Mouse (Mus musculus): Measurements from ENCODE around the gene Rab3b. TPM values are rescaled to one million over a fixed set of nuclear protein-coding genes. Genes with fewer than 3 reads are reported as not detected.

The Rab3b gene
- total and polyA plus RNA-seq, 3 experiments = 0.11 TPM; not detected in 2

- H3K27me3 ChIP-seq (ENCODE audit: control insufficient read depth in 1 of 2, insufficient read depth in 2 of 2, low read length in 2 of 2) = peaks cover 13 to 14% of the 10 kb centered on the region in 2 experiments
- H3K36me3 ChIP-seq (ENCODE audit: control insufficient read depth in 1 of 2, insufficient read depth in 2 of 2, low read length in 2 of 2) = no peaks in the 10 kb centered on the region
- H3K79me2 ChIP-seq (ENCODE audit: control insufficient read depth, insufficient read depth, low read length, poor library complexity) = no peaks in the 10 kb centered on the region
- no peak overlapping the region for H3K9ac ChIP-seq (ENCODE audit: control insufficient read depth, low read depth, low read length, poor library complexity, severe bottlenecking)
- DNase-seq (ENCODE audit: low read depth, low spot score) = no peak
- no peaks in the 10 kb centered on the region for H3K4me1 ChIP-seq (ENCODE audit: control insufficient read depth in 1 of 2, insufficient read depth in 2 of 2, low read length in 2 of 2)
- H3K4me3 ChIP-seq (ENCODE audit: control insufficient read depth in 1 of 2, insufficient read depth in 1 of 2, low read depth in 2 of 2, low read length in 2 of 2) = no peak overlapping the region
- no peaks in the 10 kb centered on the region for H3K9me3 ChIP-seq (replicated peaks; ENCODE audit: insufficient read depth, low read length)
- no peak overlapping the region for H3K27ac ChIP-seq (ENCODE audit: control insufficient read depth, low read depth, low read length)
- no peak for TF ChIP-seq POLR2A (IDR thresholded peaks at IDR 0.05; ENCODE audit: control insufficient read depth in 1 of 2, insufficient read depth in 1 of 2, low read depth in 1 of 2, low read length in 2 of 2, poor library complexity in 1 of 2)
- TF ChIP-seq MAFK (IDR thresholded peaks at IDR 0.05; ENCODE audit: borderline replicate concordance, low read depth, low read length) = no peak
- TF ChIP-seq GABPA (IDR thresholded peaks at IDR 0.05; ENCODE audit: low read depth, low read length) = no peak
- TF ChIP-seq RCOR1 (IDR thresholded peaks at IDR 0.05; ENCODE audit: low read depth, low read length) = no peak
Measured at GRCm38 (mm10) chr4:108904076-108904475, 25.2 kb downstream of the Rab3b start.

GRCm38 (mm10) chr4:108904790-108905189 is 25.9 kb downstream of the Rab3b start:
- H3K27me3 ChIP-seq (ENCODE audit: control insufficient read depth in 1 of 2, insufficient read depth in 2 of 2, low read length in 2 of 2) = peaks cover 13 to 14% of the 10 kb centered on the region in 2 experiments
- no peak overlapping the region for H3K4me3 ChIP-seq (ENCODE audit: control insufficient read depth in 1 of 2, insufficient read depth in 1 of 2, low read depth in 2 of 2, low read length in 2 of 2)
- H3K9me3 ChIP-seq (replicated peaks; ENCODE audit: insufficient read depth, low read length) = no peaks in the 10 kb centered on the region
- H3K36me3 ChIP-seq (ENCODE audit: control insufficient read depth in 1 of 2, insufficient read depth in 2 of 2, low read length in 2 of 2) = no peaks in the 10 kb centered on the region
- no peak overlapping the region for H3K9ac ChIP-seq (ENCODE audit: control insufficient read depth, low read depth, low read length, poor library complexity, severe bottlenecking)
- no peak overlapping the region for H3K27ac ChIP-seq (ENCODE audit: control insufficient read depth, low read depth, low read length)
- H3K4me1 ChIP-seq (ENCODE audit: control insufficient read depth in 1 of 2, insufficient read depth in 2 of 2, low read length in 2 of 2) = no peaks in the 10 kb centered on the region
- TF ChIP-seq CHD2 (IDR thresholded peaks at IDR 0.05; ENCODE audit: low read length) (no peak), USF1 (IDR thresholded peaks at IDR 0.05; ENCODE audit: low read depth, low read length) (peak; percentile 47; the same call in 1 of the 2 replicates)
- H3K79me2 ChIP-seq (ENCODE audit: control insufficient read depth, insufficient read depth, low read length, poor library complexity) = no peaks in the 10 kb centered on the region
- DNase-seq (ENCODE audit: low read depth, low spot score) = no peak

- H3K27me3 ChIP-seq (ENCODE audit: control insufficient read depth in 1 of 2, insufficient read depth in 2 of 2, low read length in 2 of 2) = peaks cover 14 to 16% of the 10 kb centered on the region in 2 experiments
- H3K36me3 ChIP-seq (ENCODE audit: control insufficient read depth in 1 of 2, insufficient read depth in 2 of 2, low read length in 2 of 2) = no peaks in the 10 kb centered on the region
- no peak for DNase-seq (ENCODE audit: low read depth, low spot score)
- TF ChIP-seq ELF1 (IDR thresholded peaks at IDR 0.05; ENCODE audit: low read depth, low read length) = no peak
- TF ChIP-seq TBP (IDR thresholded peaks at IDR 0.05; ENCODE audit: low read depth, low read length) = no peak
- no peak for TF ChIP-seq MYB (IDR thresholded peaks at IDR 0.05; ENCODE audit: low read depth, low read length)
- TF ChIP-seq UBTF (IDR thresholded peaks at IDR 0.05; ENCODE audit: borderline replicate concordance, insufficient read depth, low read depth, low read length) = no peak
- no peak for TF ChIP-seq MAFK (IDR thresholded peaks at IDR 0.05; ENCODE audit: borderline replicate concordance, low read depth, low read length)
- TF ChIP-seq POLR2AphosphoS5 (IDR thresholded peaks at IDR 0.05; ENCODE audit: borderline replicate concordance, low read depth, low read length) = no peak
- no peak for TF ChIP-seq HCFC1 (IDR thresholded peaks at IDR 0.05; ENCODE audit: low read depth, low read length)
- no peak for TF ChIP-seq CTCF (IDR thresholded peaks at IDR 0.05 in 2 of 3, conservative IDR thresholded peaks at IDR 0.05 in 1 of 3; ENCODE audit: control insufficient read depth in 1 of 3, insufficient read depth in 1 of 3, low read depth in 2 of 3, low read length in 3 of 3, poor library complexity in 1 of 3, severe bottlenecking in 1 of 3)
- no peak for TF ChIP-seq ZKSCAN1 (IDR thresholded peaks at IDR 0.05; ENCODE audit: low read depth, low read length)
- TF ChIP-seq E2F4 (IDR thresholded peaks at IDR 0.05; ENCODE audit: borderline replicate concordance, low read depth, low read length) = no peak
- no peak for TF ChIP-seq NRF1 (IDR thresholded peaks at IDR 0.05; ENCODE audit: insufficient read depth, low read depth, low read length, poor library complexity, severe bottlenecking)
- TF ChIP-seq EP300 (IDR thresholded peaks at IDR 0.05; ENCODE audit: low read depth in 1 of 2, low read length in 2 of 2) = no peak
- no peak for TF ChIP-seq MYC (IDR thresholded peaks at IDR 0.05; ENCODE audit: low read depth, low read length)
- no peak for TF ChIP-seq MXI1 (IDR thresholded peaks at IDR 0.05; ENCODE audit: low read depth, low read length)
- TF ChIP-seq CHD2 (IDR thresholded peaks at IDR 0.05; ENCODE audit: low read length) = no peak
- TF ChIP-seq ETS1 (IDR thresholded peaks at IDR 0.05; ENCODE audit: low read depth, low read length) = no peak
- no peak for TF ChIP-seq GABPA (IDR thresholded peaks at IDR 0.05; ENCODE audit: low read depth, low read length)
- TF ChIP-seq TAL1 (IDR thresholded peaks at IDR 0.05; ENCODE audit: low read length) = no peak
- no peaks in the 10 kb centered on the region for H3K79me2 ChIP-seq (ENCODE audit: control insufficient read depth, insufficient read depth, low read length, poor library complexity)
- no peak overlapping the region for H3K4me3 ChIP-seq (ENCODE audit: control insufficient read depth in 1 of 2, insufficient read depth in 1 of 2, low read depth in 2 of 2, low read length in 2 of 2)
- H3K9ac ChIP-seq (ENCODE audit: control insufficient read depth, low read depth, low read length, poor library complexity, severe bottlenecking) = no peak overlapping the region
- H3K4me1 ChIP-seq (ENCODE audit: control insufficient read depth in 1 of 2, insufficient read depth in 2 of 2, low read length in 2 of 2) = no peaks in the 10 kb centered on the region
- H3K27ac ChIP-seq (ENCODE audit: control insufficient read depth, low read depth, low read length) = no peak overlapping the region
- H3K9me3 ChIP-seq (replicated peaks; ENCODE audit: insufficient read depth, low read length) = no peaks in the 10 kb centered on the region
Measured at GRCm38 (mm10) chr4:108905859-108906258, 27.0 kb downstream of the Rab3b start.

Data from MEL (cell line).